Mouse (Mus musculus) myocyte (in vitro differentiated cells): ENCODE measurements around the gene Ift88. TPM values are rescaled to one million over a fixed set of nuclear protein-coding genes. Genes with fewer than 3 reads are reported as not detected.

Source experiments
- H3K27me3 ChIP-seq: one replicate; pipeline ENCODE4 v1.6.1; 2011; ENCODE audit not compliant: control insufficient read depth, insufficient read depth, insufficient read length
- H3K36me3 ChIP-seq: one replicate; pipeline ENCODE4 v1.6.1; 2011; ENCODE audit not compliant: control insufficient read depth, insufficient read depth
- H3K4me2 ChIP-seq: one replicate; pipeline ENCODE4 v1.6.1; 2011; ENCODE audit warnings: low read depth, control low read depth
- H3K4me3 ChIP-seq: one replicate; pipeline ENCODE4 v1.5.1; 2011; ENCODE audit warnings: mild to moderate bottlenecking, control low read depth, moderate library complexity
- H3K79me2 ChIP-seq: one replicate; pipeline ENCODE4 v1.6.1; 2011; ENCODE audit not compliant: control insufficient read depth, insufficient read depth
- H3ac ChIP-seq: one replicate; pipeline ENCODE4 v1.6.1; 2011; ENCODE audit not compliant: control insufficient read depth, insufficient read length
- CEBPB ChIP-seq: IDR thresholded peaks from 2 replicates; pipeline ENCODE4 v1.6.1; 2011; ENCODE audit warnings: mild to moderate bottlenecking, moderate library complexity; ENCODE audit not compliant: poor library complexity, insufficient read depth, severe bottlenecking
- E2F4 ChIP-seq: IDR thresholded peaks from one replicate; pipeline ENCODE4 v1.6.1; 2011; ENCODE audit warnings: mild to moderate bottlenecking, control low read depth, moderate library complexity; ENCODE audit not compliant: insufficient read depth
- MAX ChIP-seq: IDR thresholded peaks from one replicate; pipeline ENCODE4 v1.6.1; 2011; ENCODE audit warnings: low read depth, mild to moderate bottlenecking, control low read depth
- MYOD1 ChIP-seq, 3 experiments: IDR thresholded peaks; one replicate each; pipeline ENCODE4 v1.6.1; 2011; ENCODE audit warnings: control low read depth in 2 of 3, low read depth in 2 of 3, mild to moderate bottlenecking in 2 of 3, moderate library complexity in 1 of 3; ENCODE audit not compliant: insufficient read length in 2 of 3, control insufficient read depth in 1 of 3
- MYOG ChIP-seq, 3 experiments: IDR thresholded peaks; one replicate each; pipeline ENCODE4 v1.6.1; 2011; ENCODE audit warnings: control low read depth in 2 of 3, low read depth in 2 of 3, mild to moderate bottlenecking in 2 of 3; ENCODE audit not compliant: insufficient read length in 2 of 3, control insufficient read depth in 1 of 3, insufficient read depth in 1 of 3
- POLR2A ChIP-seq: IDR thresholded peaks from one replicate; pipeline ENCODE4 v1.6.1; 2011; ENCODE audit warnings: low read depth, mild to moderate bottlenecking, control low read depth, moderate library complexity; ENCODE audit not compliant: insufficient read length
- POLR2AphosphoS2 ChIP-seq: IDR thresholded peaks from one replicate; pipeline ENCODE4 v1.6.1; 2011; ENCODE audit warnings: low read depth, control low read depth; ENCODE audit not compliant: insufficient read length
- REST ChIP-seq: IDR thresholded peaks from one replicate; pipeline ENCODE4 v1.6.1; 2011; ENCODE audit warnings: mild to moderate bottlenecking, control low read depth, moderate library complexity; ENCODE audit not compliant: insufficient read depth, insufficient read length
- SRF ChIP-seq: IDR thresholded peaks from one replicate; pipeline ENCODE4 v1.6.1; 2011; ENCODE audit warnings: low read depth; ENCODE audit not compliant: control insufficient read depth, insufficient read length
- TCF12 ChIP-seq: IDR thresholded peaks from one replicate; pipeline ENCODE4 v1.6.1; 2011; ENCODE audit warnings: mild to moderate bottlenecking, control low read depth; ENCODE audit not compliant: poor library complexity, insufficient read depth, severe bottlenecking
- TCF3 ChIP-seq: IDR thresholded peaks from one replicate; pipeline ENCODE4 v1.6.1; 2011; ENCODE audit warnings: low read depth, control low read depth; ENCODE audit not compliant: insufficient read length
- USF1 ChIP-seq: IDR thresholded peaks from one replicate; pipeline ENCODE4 v1.6.1; 2011; ENCODE audit warnings: low read depth, mild to moderate bottlenecking, control low read depth, moderate library complexity
- polyA plus RNA-seq: library from polyadenylated mRNA; unstranded; fragments of >200 nt; fragmentation: generic; extraction: Trizol; gene quantifications from one replicate; pipeline ENCODE4 v1.2.1, GENCODE M21; 2012; ENCODE audit warnings: missing spikeins

The Ift88 gene
- 2.8 TPM for polyA plus RNA-seq

- no peaks in the 10 kb centered on the region for H3K27me3 ChIP-seq
- TF ChIP-seq SRF = peak; percentile 5
- peak; percentile 84 for TF ChIP-seq POLR2A
- TF ChIP-seq MYOD1 (IDR thresholded peaks at IDR 0.05; ENCODE audit: control insufficient read depth in 1 of 3, insufficient read length in 2 of 3, low read depth in 2 of 3) = no peak
- peak in 1 of 3 experiments; percentile 1 for TF ChIP-seq MYOG (IDR thresholded peaks at IDR 0.05; ENCODE audit: control insufficient read depth in 1 of 3, insufficient read depth in 1 of 3, insufficient read length in 2 of 3, low read depth in 2 of 3)
- TF ChIP-seq TCF3 = no peak
- peak; percentile 87 for TF ChIP-seq USF1
- peak; percentile 84 for TF ChIP-seq POLR2AphosphoS2
- peak within 1 kb of the TSS; percentile 94 for H3K4me2 ChIP-seq
- peak within 1 kb of the TSS; percentile 60 for H3K4me3 ChIP-seq
- no peaks in the 10 kb centered on the region for H3K36me3 ChIP-seq
- peak within 1 kb of the TSS; percentile 55 for H3ac ChIP-seq
- H3K79me2 ChIP-seq = no peaks in the 10 kb centered on the region
Measured at GRCm38 (mm10) chr14:57423432-57424211, at the start of gene Ift88. Ift88 (plus strand) TSS chr14:57424062.

GRCm38 (mm10) chr14:57375205-57375604 lies 48.7 kb upstream of the Ift88 start:
- no peak overlapping the region for H3K4me3 ChIP-seq
- H3K4me2 ChIP-seq = no peak overlapping the region
- TF ChIP-seq POLR2A = no peak
- TF ChIP-seq POLR2AphosphoS2 = no peak
- no peak for TF ChIP-seq SRF
- TF ChIP-seq MYOD1 (IDR thresholded peaks at IDR 0.05; ENCODE audit: control insufficient read depth in 1 of 3, insufficient read length in 2 of 3, low read depth in 2 of 3) = no peak
- TF ChIP-seq E2F4 = no peak
- TF ChIP-seq MAX = no peak
- TF ChIP-seq REST = no peak
- TF ChIP-seq CEBPB = no peak
- TF ChIP-seq USF1 = no peak
- TF ChIP-seq MYOG (IDR thresholded peaks at IDR 0.05; ENCODE audit: control insufficient read depth in 1 of 3, insufficient read depth in 1 of 3, insufficient read length in 2 of 3, low read depth in 2 of 3) = no peak
- no peak overlapping the region for H3ac ChIP-seq
- no peaks in the 10 kb centered on the region for H3K36me3 ChIP-seq
- H3K27me3 ChIP-seq = peaks cover 11% of the 10 kb centered on the region
- no peaks in the 10 kb centered on the region for H3K79me2 ChIP-seq

GRCm38 (mm10) chr14:57376016-57376415 lies 47.8 kb upstream of the Ift88 start:
- no peak overlapping the region for H3K4me2 ChIP-seq
- no peaks in the 10 kb centered on the region for H3K79me2 ChIP-seq
- peaks cover 14% of the 10 kb centered on the region for H3K27me3 ChIP-seq
- no peak overlapping the region for H3ac ChIP-seq
- no peaks in the 10 kb centered on the region for H3K36me3 ChIP-seq
- no peak overlapping the region for H3K4me3 ChIP-seq
- TF ChIP-seq REST = no peak
- no peak for TF ChIP-seq E2F4
- no peak for TF ChIP-seq POLR2A

- no peaks in the 10 kb centered on the region for H3K79me2 ChIP-seq
- H3K4me2 ChIP-seq = no peak overlapping the region
- peaks cover 14% of the 10 kb centered on the region for H3K27me3 ChIP-seq
- TF ChIP-seq POLR2A = no peak
- no peak for TF ChIP-seq REST
- no peak for TF ChIP-seq E2F4
- no peak for TF ChIP-seq TCF3
- TF ChIP-seq POLR2AphosphoS2 = no peak
- TF ChIP-seq USF1 = no peak
- no peak for TF ChIP-seq TCF12
- no peak for TF ChIP-seq MYOD1 (IDR thresholded peaks at IDR 0.05; ENCODE audit: control insufficient read depth in 1 of 3, insufficient read length in 2 of 3, low read depth in 2 of 3)
- no peak for TF ChIP-seq MYOG (IDR thresholded peaks at IDR 0.05; ENCODE audit: control insufficient read depth in 1 of 3, insufficient read depth in 1 of 3, insufficient read length in 2 of 3, low read depth in 2 of 3)
- no peak for TF ChIP-seq SRF
- TF ChIP-seq MAX = no peak
- no peak for TF ChIP-seq CEBPB
- H3K36me3 ChIP-seq = no peaks in the 10 kb centered on the region
- no peak overlapping the region for H3ac ChIP-seq
- H3K4me3 ChIP-seq = no peak overlapping the region
Measured at GRCm38 (mm10) chr14:57376956-57377355, 46.9 kb upstream of the Ift88 start.

GRCm38 (mm10) chr14:57377531-57377930 lies 46.3 kb upstream of the Ift88 start:
- no peak overlapping the region for H3K4me3 ChIP-seq
- H3K27me3 ChIP-seq = peaks cover 16% of the 10 kb centered on the region
- TF ChIP-seq USF1 (no peak), MYOD1 (IDR thresholded peaks at IDR 0.05; ENCODE audit: control insufficient read depth in 1 of 3, insufficient read length in 2 of 3, low read depth in 2 of 3) (no peak), MYOG (IDR thresholded peaks at IDR 0.05; ENCODE audit: control insufficient read depth in 1 of 3, insufficient read depth in 1 of 3, insufficient read length in 2 of 3, low read depth in 2 of 3) (no peak)
- no peaks in the 10 kb centered on the region for H3K36me3 ChIP-seq
- H3K4me2 ChIP-seq = no peak overlapping the region
- H3ac ChIP-seq = no peak overlapping the region
- no peaks in the 10 kb centered on the region for H3K79me2 ChIP-seq
